Mouse (Mus musculus): ENCODE results near the gene Dph1. TPM values are rescaled to one million over a fixed set of nuclear protein-coding genes. Genes with fewer than 3 reads are reported as not detected.
A peak's percentile ranks its signal among the peaks of the same experiment; 100 is the strongest.
"Not testable (repeated sequence)": the region's sequence is repeated elsewhere in the genome, so short reads cannot be mapped to it uniquely, and the experiment has no call there.

The Dph1 gene
- total RNA-seq, 1 experiment, result 32.8 TPM

DNA sequence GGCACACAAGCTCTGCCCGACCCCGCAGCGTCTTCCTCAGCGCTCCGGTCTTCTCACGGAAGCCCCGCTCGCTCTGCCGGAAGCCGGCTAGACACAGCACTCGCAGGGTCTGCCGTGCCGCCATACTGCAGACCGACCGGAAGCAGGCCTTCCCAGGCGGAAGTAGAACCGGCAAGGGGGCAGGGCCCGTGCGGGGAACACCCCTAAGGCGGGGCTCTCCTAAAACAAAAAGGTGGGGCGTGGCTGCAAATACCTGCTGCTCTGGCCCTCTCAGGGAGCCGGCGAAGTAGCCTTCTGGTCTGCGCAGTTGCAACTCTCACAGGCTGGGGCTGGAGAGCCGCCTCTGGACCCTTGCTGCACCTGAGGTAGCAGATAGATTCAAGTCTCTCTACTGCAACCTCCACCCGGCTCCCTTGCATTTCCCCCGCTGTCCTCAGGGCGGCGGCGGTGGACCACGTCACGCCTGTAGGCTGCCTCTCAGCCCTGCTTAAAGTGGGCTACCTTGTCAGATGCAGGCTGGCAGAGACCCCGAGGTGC lies 12.3 kb downstream of the Dph1 start, which contains the start of gene Ovca2:
Gene Ovca2, minus strand, starts transcription at position 164 of the 537 bp plus-strand sequence.
- Histone ChIP-seq H3K36me3 (ENCODE audit: control insufficient read depth, insufficient read depth, low read length, poor library complexity, severe bottlenecking) (peaks cover 34% of the 10 kb centered on the region), H3K9me3 (ENCODE audit: control insufficient read depth, insufficient read depth, low read depth, low read length) (no peaks in the 10 kb centered on the region), H3K4me1 (ENCODE audit: control insufficient read depth in 2 of 2, insufficient read depth in 2 of 2, low read length in 2 of 2, poor library complexity in 1 of 2) (peaks cover 2 to 9% of the 10 kb centered on the region in 2 experiments; a peak in 2 of 4 replicates), H3K4me3 (ENCODE audit: insufficient read depth in 1 of 2, low read depth in 1 of 2, low read length in 2 of 2, poor library complexity in 1 of 2, severe bottlenecking in 1 of 2) (peak within 1 kb of the TSS; percentile 92 to 100), H3K27ac (ENCODE audit: insufficient read depth, low read depth, low read length, poor library complexity, severe bottlenecking) (peak within 1 kb of the TSS; percentile 76), H3K9ac (ENCODE audit: insufficient read depth, low read depth, low read length, poor library complexity, severe bottlenecking) (peak within 1 kb of the TSS; percentile 97)
- in situ Hi-C loops (cut with MboI; ENCODE audit: low sequenced_read_pairs in 2 of 2, unreplicated experiment in 2 of 2), result no loop called here
- no peak for TF ChIP-seq ZNF384 (IDR thresholded peaks at IDR 0.05; ENCODE audit: low read depth, low read length)
- TF ChIP-seq HCFC1 (IDR thresholded peaks at IDR 0.05; ENCODE audit: borderline replicate concordance, insufficient read depth, low read length), result peak; percentile 33; the same call in 1 of the 2 replicates
- peak; percentile 42; the same call in 1 of the 2 replicates for TF ChIP-seq ZC3H11A (IDR thresholded peaks at IDR 0.05; ENCODE audit: borderline replicate concordance, low read depth, low read length)
- TF ChIP-seq CHD2 (IDR thresholded peaks at IDR 0.05; ENCODE audit: low read depth, low read length), result no peak
- peak; percentile 89 for DNase-seq (ENCODE audit: low read depth, low spot score)

DNA sequence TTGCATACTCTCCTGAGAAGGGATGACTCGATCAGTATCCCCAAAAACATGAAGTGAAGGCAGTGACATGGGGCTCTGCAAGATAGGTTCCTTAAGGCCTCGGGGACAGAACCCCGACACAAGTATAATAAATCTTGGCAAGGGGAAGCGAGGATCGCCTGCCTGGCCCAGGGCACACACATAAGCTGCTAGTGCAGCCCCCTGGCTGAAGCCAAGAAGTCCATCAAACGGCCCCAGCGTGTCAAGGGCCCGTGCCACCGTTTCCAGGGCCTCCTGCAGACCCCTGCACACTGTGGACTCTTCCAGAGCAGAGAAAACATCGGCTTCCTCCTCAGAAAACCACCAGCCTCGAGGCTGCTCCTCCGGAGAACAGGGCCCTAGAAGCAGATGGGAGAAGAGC lies 13.0 kb downstream of the Dph1 start:
- Histone ChIP-seq H3K4me1 (ENCODE audit: control insufficient read depth in 2 of 2, insufficient read depth in 2 of 2, low read length in 2 of 2, poor library complexity in 1 of 2) (peaks cover 2 to 11% of the 10 kb centered on the region in 2 experiments; a peak in 2 of 4 replicates), H3K9ac (ENCODE audit: insufficient read depth, low read depth, low read length, poor library complexity, severe bottlenecking) (peak overlapping the region; percentile 97), H3K36me3 (ENCODE audit: control insufficient read depth, insufficient read depth, low read length, poor library complexity, severe bottlenecking) (peaks cover 28% of the 10 kb centered on the region), H3K9me3 (ENCODE audit: control insufficient read depth, insufficient read depth, low read depth, low read length) (no peaks in the 10 kb centered on the region), H3K27ac (ENCODE audit: insufficient read depth, low read depth, low read length, poor library complexity, severe bottlenecking) (peak overlapping the region; percentile 76), H3K4me3 (ENCODE audit: insufficient read depth in 1 of 2, low read depth in 1 of 2, low read length in 2 of 2, poor library complexity in 1 of 2, severe bottlenecking in 1 of 2) (peak overlapping the region; percentile 92 to 100)
- in situ Hi-C loops (cut with MboI; ENCODE audit: low sequenced_read_pairs in 2 of 2, unreplicated experiment in 2 of 2), result no loop called here
- no peak for DNase-seq (ENCODE audit: low read depth, low spot score)
- TF ChIP-seq MAFK (IDR thresholded peaks at IDR 0.05; ENCODE audit: insufficient read depth, low read depth, low read length), result no peak
- TF ChIP-seq ZC3H11A (IDR thresholded peaks at IDR 0.05; ENCODE audit: borderline replicate concordance, low read depth, low read length), result no peak
- TF ChIP-seq HCFC1 (IDR thresholded peaks at IDR 0.05; ENCODE audit: borderline replicate concordance, insufficient read depth, low read length), result no peak
- no peak for TF ChIP-seq ZNF384 (IDR thresholded peaks at IDR 0.05; ENCODE audit: low read depth, low read length)
- TF ChIP-seq CHD2 (IDR thresholded peaks at IDR 0.05; ENCODE audit: low read depth, low read length), result no peak

DNA sequence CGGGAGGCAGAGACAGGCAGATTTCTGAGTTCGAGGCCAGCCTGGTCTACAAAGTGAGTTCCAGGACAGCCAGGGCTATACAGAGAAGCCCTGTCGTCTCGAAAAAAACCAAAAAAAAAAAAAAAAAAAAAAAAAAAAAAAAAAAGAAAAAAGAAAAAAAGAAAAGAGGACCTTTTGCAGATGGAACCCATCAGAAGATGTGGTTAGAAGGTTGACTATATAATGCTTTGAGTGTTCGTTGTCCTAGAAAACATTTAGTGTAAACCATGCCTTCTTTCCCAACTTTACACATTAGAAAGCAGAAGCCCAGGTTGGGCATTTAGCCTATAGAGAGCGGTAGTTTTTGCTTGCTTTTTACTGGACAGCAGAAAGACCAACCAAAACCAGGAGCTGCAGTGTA lies 16.5 kb downstream of the Dph1 start:
- H3K36me3 ChIP-seq (ENCODE audit: control insufficient read depth, insufficient read depth, low read length, poor library complexity, severe bottlenecking), result not testable (repeated sequence)

DNA sequence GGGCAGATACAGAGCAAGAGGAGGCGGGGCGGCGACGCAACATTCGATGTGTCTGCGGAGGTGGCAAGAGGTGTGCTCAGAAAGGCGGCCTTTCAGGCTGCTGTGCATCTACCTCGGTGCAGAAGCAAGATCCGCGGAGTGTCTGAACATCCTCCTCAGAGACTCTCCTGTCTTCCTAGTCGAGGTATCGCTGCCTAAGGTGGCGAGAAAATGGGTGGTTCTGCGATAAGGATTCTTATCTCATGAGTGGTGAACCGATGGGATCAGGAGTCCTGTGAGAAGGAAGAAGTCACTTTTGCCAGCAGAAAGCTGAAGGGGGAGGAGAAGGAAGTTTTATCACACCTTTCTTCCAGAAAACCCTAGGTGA lies 17.3 kb downstream of the Dph1 start:
- in situ Hi-C loops (cut with MboI; ENCODE audit: low sequenced_read_pairs in 2 of 2, unreplicated experiment in 2 of 2), result no loop called here
- Histone ChIP-seq H3K27ac (ENCODE audit: insufficient read depth, low read depth, low read length, poor library complexity, severe bottlenecking) (no peak overlapping the region), H3K4me3 (ENCODE audit: insufficient read depth in 1 of 2, low read depth in 1 of 2, low read length in 2 of 2, poor library complexity in 1 of 2, severe bottlenecking in 1 of 2) (peak overlapping the region; percentile 71 to 75), H3K9me3 (ENCODE audit: control insufficient read depth, insufficient read depth, low read depth, low read length) (no peaks in the 10 kb centered on the region), H3K9ac (ENCODE audit: insufficient read depth, low read depth, low read length, poor library complexity, severe bottlenecking) (no peak overlapping the region), H3K36me3 (ENCODE audit: control insufficient read depth, insufficient read depth, low read length, poor library complexity, severe bottlenecking) (peaks cover 7% of the 10 kb centered on the region), H3K4me1 (ENCODE audit: control insufficient read depth in 2 of 2, insufficient read depth in 2 of 2, low read length in 2 of 2, poor library complexity in 1 of 2) (peaks cover 0 to 12% of the 10 kb centered on the region in 2 experiments; a peak in 1 of 4 replicates)
- TF ChIP-seq HCFC1 (IDR thresholded peaks at IDR 0.05; ENCODE audit: borderline replicate concordance, insufficient read depth, low read length) (0 out of 2 replicates have a peak, but pooled peaks have one; percentile 11), ZC3H11A (IDR thresholded peaks at IDR 0.05; ENCODE audit: borderline replicate concordance, low read depth, low read length) (no peak)
- DNase-seq (ENCODE audit: low read depth, low spot score), result no peak

More for the DNA sequence above, 16.5 kb downstream of the Dph1 start:
- in situ Hi-C loops (cut with MboI; ENCODE audit: low sequenced_read_pairs in 2 of 2, unreplicated experiment in 2 of 2); H3K27ac ChIP-seq (ENCODE audit: insufficient read depth, low read depth, low read length, poor library complexity, severe bottlenecking); DNase-seq (ENCODE audit: low read depth, low spot score); H3K9me3 ChIP-seq (ENCODE audit: control insufficient read depth, insufficient read depth, low read depth, low read length); H3K4me3 ChIP-seq (ENCODE audit: insufficient read depth in 1 of 2, low read depth in 1 of 2, low read length in 2 of 2, poor library complexity in 1 of 2, severe bottlenecking in 1 of 2); H3K9ac ChIP-seq (ENCODE audit: insufficient read depth, low read depth, low read length, poor library complexity, severe bottlenecking): not testable (repeated sequence)
- peaks cover 2 to 12% of the 10 kb centered on the region in 2 experiments; a peak in 2 of 4 replicates for H3K4me1 ChIP-seq (ENCODE audit: control insufficient read depth in 2 of 2, insufficient read depth in 2 of 2, low read length in 2 of 2, poor library complexity in 1 of 2)

All from ES-E14 (cell line).